Mouse (Mus musculus): ENCODE measurements around the gene 2410004B18Rik. TPM values are rescaled to one million over a fixed set of nuclear protein-coding genes. Genes with fewer than 3 reads are reported as not detected.
A peak's percentile ranks its signal among the peaks of the same experiment; 100 is the strongest.

2410004B18Rik gene
- polyA plus RNA-seq, 1 experiment from 2014 or later, result 63.0 TPM

DNA sequence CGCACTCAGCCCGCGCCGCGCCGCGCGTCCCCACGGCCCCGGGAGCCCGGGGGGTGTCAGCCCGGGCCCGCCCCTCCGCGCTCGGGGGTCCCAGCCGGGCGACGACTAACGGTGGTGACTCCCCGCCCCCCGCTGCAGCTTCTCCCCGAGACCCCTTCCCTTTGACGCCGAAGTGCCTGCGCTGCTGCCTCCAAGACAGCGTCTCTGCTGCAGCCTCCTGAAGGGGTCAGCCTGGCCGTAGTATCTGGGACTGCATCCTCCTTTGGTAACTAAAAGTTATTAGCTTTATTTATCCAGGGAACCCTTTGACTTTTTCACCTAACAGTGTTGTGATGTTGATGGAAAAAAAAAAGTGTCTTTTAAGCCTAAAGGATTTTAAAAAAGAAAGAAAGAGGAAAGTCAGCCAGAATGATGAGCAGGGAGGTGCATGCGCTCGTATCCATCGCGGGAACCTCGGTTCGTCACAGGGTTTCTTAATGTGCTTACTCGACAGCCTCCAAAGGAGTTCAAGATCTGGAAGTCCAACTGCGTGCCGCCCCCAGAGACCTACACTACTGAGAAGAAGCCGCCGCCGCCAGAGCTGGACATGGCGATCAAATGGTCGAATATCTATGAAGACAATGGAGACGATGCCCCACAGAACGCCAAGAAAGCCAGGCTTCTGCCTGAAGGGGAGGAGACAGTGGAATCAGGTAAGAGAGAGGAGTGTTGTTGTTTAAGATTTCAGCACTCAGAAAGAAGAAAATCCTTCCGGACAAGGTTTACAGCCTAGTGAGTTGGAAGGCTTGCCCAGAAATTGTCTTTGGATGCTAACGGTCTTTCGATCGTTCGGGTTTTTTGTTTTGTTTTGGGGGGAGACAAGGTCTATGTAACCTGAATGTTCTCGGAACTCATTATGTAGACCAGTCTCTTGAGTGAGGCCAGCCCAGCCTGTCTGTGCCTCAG lies 863 bp downstream of the 2410004B18Rik start:
- Histone ChIP-seq H3K9me3 (no peaks in the 10 kb centered on the region), H3K9ac (peak overlapping the region; percentile 93), H3K4me3 (replicated peaks) (peak overlapping the region; percentile 94), H3K27ac (peak overlapping the region; percentile 80), H3K4me2 (peak overlapping the region; percentile 64), H3K36me3 (replicated peaks) (peaks cover 24% of the 10 kb centered on the region), H3K4me1 (peaks cover 21% of the 10 kb centered on the region), H3K27me3 (no peaks in the 10 kb centered on the region)
- peak; percentile 27 for ATAC-seq (ENCODE audit: low FRiP score)
- 26% methylated on average over 37 of the region's 50 CpGs for WGBS

DNA sequence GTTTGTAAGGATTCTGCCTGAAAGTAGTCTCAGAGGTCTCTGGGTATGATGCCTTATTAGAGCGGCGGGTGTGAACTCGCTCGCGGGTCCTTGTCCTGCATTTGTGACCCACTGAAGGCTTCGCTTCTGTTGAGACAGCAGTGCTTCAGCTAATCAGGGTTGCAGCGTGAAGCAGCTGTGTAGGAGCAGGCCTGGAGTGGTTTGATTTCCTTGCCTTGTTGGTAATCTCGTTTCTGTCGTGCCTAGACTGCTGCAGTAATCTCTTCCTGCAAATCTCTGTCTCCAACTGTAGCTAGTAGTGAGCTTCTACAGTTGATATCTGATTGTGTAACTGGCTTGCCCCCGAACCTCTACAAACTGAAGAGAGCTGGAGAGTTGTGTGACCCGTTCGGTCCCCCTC lies 1.6 kb downstream of the 2410004B18Rik start:
- no peaks in the 10 kb centered on the region for H3K9me3 ChIP-seq
- peak overlapping the region; percentile 64 for H3K4me2 ChIP-seq
- no peak for ATAC-seq (ENCODE audit: low FRiP score)
- H3K9ac ChIP-seq, result peak overlapping the region; percentile 93; the same call in 1 of the 2 replicates
- H3K27me3 ChIP-seq, result no peaks in the 10 kb centered on the region
- H3K4me3 ChIP-seq (replicated peaks), result peak overlapping the region; percentile 94
- H3K36me3 ChIP-seq (replicated peaks), result peaks cover 27% of the 10 kb centered on the region
- WGBS, result 89% methylated on average over 12 of the region's 12 CpGs
- H3K4me1 ChIP-seq, result peaks cover 21% of the 10 kb centered on the region
- H3K27ac ChIP-seq, result no peak overlapping the region

DNA sequence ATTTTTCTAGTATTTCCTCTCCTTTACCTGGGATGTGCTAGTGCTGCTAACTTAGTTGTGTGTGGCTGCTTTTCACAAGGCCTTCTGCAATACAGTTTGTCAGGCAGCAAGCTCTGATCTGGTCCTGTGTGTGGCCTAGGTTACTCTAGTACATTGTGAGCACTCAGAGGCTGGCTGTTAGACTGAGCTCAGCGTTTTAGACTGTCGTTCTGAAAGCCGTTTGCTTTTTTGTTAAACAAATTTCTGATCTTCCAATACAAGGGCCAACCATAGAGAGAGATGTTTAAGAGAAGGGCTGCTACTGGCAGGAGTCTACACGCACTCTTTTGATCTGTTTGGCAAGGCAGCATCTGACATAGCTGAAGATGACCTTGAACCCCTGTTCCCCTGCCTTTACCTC lies 2.2 kb downstream of the 2410004B18Rik start:
- WGBS, result 89% methylated on average over 4 of the region's 4 CpGs
- Histone ChIP-seq H3K36me3 (replicated peaks) (peaks cover 32% of the 10 kb centered on the region), H3K9ac (no peak overlapping the region)

DNA sequence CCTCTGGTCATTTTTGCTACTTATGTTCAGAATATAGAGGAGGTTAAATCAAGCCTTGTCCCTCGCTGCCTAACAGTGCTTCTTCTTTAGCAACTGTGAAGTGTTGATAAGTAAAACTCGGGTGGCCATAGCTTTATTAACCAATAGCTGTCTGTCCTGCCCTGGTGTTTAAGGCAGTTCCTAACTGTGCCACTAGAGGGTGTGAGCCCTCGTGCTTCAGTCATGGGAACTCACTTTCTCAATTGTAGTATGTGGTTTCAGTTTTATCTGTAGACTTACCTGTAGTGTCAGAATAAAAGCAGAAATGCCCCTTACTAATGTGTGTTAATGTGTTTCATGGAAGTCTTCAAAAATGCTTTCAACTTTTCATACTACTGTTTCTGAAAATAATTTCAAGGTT lies 4.2 kb downstream of the 2410004B18Rik start:
- ATAC-seq (ENCODE audit: low FRiP score), result no peak
- H3K4me1 ChIP-seq, result peaks cover 21% of the 10 kb centered on the region
- H3K9me3 ChIP-seq, result no peaks in the 10 kb centered on the region

More for the DNA sequence above, 2.2 kb downstream of the 2410004B18Rik start:
- H3K27me3 ChIP-seq, result no peaks in the 10 kb centered on the region
- H3K4me1 ChIP-seq, result peaks cover 21% of the 10 kb centered on the region
- no peak overlapping the region for H3K4me3 ChIP-seq (replicated peaks)
- H3K27ac ChIP-seq, result no peak overlapping the region
- no peak for ATAC-seq (ENCODE audit: low FRiP score)
- 0 out of 2 replicates have a peak overlapping the region, but pooled peaks have one; percentile 64 for H3K4me2 ChIP-seq
- no peaks in the 10 kb centered on the region for H3K9me3 ChIP-seq

DNA sequence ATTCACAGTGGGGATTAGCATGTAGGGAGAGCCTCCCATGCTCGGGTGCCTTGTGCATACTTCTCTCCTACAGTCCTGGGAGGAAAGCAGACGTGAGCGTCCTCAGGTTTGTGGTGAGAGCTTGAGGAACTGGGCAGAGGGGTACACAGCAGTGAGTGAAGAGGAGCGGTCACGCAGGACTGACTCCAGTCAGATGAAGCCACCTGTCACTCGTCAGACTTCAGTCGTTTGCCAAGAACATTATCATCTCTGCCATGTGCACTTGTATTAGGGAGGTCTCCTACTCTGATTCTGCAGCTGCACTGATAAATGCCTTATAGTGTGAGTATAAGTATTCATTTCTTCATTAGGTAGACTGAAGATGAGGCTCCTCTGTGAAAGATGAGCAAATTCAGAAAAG lies 6.5 kb downstream of the 2410004B18Rik start:
- 86% methylated on average over 7 of the region's 7 CpGs for WGBS
- no peak overlapping the region for H3K4me3 ChIP-seq (replicated peaks)
- no peak for ATAC-seq (ENCODE audit: low FRiP score)
- no peaks in the 10 kb centered on the region for H3K9me3 ChIP-seq
- H3K9ac ChIP-seq, result no peak overlapping the region
- H3K36me3 ChIP-seq (replicated peaks), result peaks cover 36% of the 10 kb centered on the region
- H3K4me1 ChIP-seq, result peaks cover 8% of the 10 kb centered on the region
- H3K4me2 ChIP-seq, result no peak overlapping the region
- H3K27ac ChIP-seq, result no peak overlapping the region
- peaks cover 2% of the 10 kb centered on the region; the same call in 1 of the 2 replicates for H3K27me3 ChIP-seq

More for the DNA sequence above, 4.2 kb downstream of the 2410004B18Rik start:
- Histone ChIP-seq H3K9ac (no peak overlapping the region), H3K4me3 (replicated peaks) (no peak overlapping the region), H3K27ac (no peak overlapping the region), H3K27me3 (no peaks in the 10 kb centered on the region), H3K36me3 (replicated peaks) (peaks cover 36% of the 10 kb centered on the region), H3K4me2 (no peak overlapping the region)
- 21% methylated on average over 3 of the region's 3 CpGs for WGBS

DNA sequence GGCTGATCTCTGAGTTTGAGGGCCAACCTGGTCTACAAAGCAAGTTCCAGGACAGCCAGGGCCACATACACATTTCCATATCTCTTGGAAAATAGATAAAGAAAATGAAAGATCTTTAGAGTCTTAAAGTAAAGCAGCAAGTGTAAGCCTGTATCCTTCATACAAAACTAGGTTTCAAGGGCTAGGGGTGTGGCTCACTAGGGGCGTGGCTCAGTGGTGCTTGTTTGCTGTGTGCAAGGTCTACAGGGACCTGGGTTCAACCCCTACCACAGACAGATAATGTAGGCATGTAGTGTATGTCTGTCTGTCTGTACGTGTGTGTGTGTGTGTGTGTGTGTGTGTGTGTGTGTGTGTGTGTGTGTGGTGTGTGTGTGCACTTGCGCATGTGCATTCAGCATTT lies 8.1 kb downstream of the 2410004B18Rik start:
- Histone ChIP-seq H3K4me3 (replicated peaks) (no peak overlapping the region), H3K9me3 (no peaks in the 10 kb centered on the region), H3K27me3 (peaks cover 11% of the 10 kb centered on the region), H3K36me3 (replicated peaks) (peaks cover 24% of the 10 kb centered on the region), H3K4me1 (peaks cover 5% of the 10 kb centered on the region), H3K27ac (no peak overlapping the region), H3K9ac (no peak overlapping the region), H3K4me2 (no peak overlapping the region)
- WGBS, result 94% methylated on average over 3 of the region's 3 CpGs
- no peak for ATAC-seq (ENCODE audit: low FRiP score)

DNA sequence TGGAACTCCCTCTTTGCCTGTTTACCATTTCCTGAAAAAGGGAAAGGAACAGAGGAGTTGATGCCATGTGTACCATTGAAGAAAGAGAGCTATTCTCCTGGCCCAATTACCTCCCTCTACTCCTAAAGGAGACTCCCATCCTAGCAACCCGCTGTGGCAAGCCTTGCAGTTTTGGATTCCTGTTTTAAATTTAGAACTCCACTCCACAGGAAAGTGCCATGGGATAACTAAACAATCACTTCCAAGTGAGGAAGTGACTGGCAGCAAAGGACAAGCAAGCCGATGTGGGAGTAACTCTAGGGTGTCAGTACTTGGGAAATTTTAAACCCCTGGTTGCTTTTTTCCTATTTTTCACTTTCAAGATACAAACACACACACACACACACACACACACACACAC lies 8.8 kb downstream of the 2410004B18Rik start:
- Histone ChIP-seq H3K4me3 (replicated peaks) (no peak overlapping the region), H3K9ac (no peak overlapping the region), H3K27ac (no peak overlapping the region), H3K4me1 (peaks cover 5% of the 10 kb centered on the region), H3K36me3 (replicated peaks) (peaks cover 16% of the 10 kb centered on the region), H3K9me3 (no peaks in the 10 kb centered on the region), H3K4me2 (no peak overlapping the region), H3K27me3 (peaks cover 19% of the 10 kb centered on the region)
- no peak for ATAC-seq (ENCODE audit: low FRiP score)
- WGBS, result 65% methylated on average over 2 of the region's 2 CpGs

DNA sequence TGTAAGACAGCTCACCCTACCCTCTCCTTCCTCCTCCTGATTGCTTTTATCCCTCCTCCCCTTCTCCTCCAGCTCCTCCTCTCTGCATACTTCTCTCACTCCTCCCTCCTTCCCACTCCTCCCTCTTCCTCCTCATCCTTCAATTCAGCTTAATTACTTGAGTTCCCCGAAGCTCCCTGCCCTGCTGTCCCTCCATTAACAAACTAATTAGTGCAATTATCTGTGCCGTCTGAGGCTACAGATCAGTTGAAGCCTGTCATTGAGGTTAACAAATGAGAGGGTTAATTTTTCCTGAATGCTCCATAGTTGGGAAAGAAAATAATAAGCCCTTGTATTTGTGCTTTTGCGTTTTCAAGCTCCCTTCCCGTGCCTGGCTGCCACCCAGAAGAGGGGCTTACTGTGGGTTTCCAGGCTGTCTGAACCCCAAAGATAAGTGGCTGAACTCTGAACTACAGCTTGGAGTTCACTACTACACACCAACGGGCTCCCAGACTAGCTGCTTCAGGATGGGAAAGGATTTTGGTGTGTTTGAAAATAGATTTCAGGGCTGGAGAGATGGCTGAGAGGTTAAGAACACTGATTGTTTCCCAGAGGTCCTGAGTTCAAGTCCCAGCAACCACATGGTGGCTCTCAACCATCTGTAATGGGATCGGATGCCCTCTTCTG lies 9.9 kb downstream of the 2410004B18Rik start:
- peaks cover 16% of the 10 kb centered on the region for H3K36me3 ChIP-seq (replicated peaks)
- H3K9me3 ChIP-seq, result no peaks in the 10 kb centered on the region
- no peak overlapping the region for H3K4me3 ChIP-seq (replicated peaks)
- peaks cover 22% of the 10 kb centered on the region for H3K27me3 ChIP-seq
- no peak overlapping the region for H3K4me2 ChIP-seq
- no peak overlapping the region for H3K9ac ChIP-seq
- ATAC-seq (ENCODE audit: low FRiP score), result peak; percentile 68
- H3K27ac ChIP-seq, result no peak overlapping the region
- WGBS, result 26% methylated on average over 6 of the region's 6 CpGs
- H3K4me1 ChIP-seq, result peaks cover 5% of the 10 kb centered on the region

DNA sequence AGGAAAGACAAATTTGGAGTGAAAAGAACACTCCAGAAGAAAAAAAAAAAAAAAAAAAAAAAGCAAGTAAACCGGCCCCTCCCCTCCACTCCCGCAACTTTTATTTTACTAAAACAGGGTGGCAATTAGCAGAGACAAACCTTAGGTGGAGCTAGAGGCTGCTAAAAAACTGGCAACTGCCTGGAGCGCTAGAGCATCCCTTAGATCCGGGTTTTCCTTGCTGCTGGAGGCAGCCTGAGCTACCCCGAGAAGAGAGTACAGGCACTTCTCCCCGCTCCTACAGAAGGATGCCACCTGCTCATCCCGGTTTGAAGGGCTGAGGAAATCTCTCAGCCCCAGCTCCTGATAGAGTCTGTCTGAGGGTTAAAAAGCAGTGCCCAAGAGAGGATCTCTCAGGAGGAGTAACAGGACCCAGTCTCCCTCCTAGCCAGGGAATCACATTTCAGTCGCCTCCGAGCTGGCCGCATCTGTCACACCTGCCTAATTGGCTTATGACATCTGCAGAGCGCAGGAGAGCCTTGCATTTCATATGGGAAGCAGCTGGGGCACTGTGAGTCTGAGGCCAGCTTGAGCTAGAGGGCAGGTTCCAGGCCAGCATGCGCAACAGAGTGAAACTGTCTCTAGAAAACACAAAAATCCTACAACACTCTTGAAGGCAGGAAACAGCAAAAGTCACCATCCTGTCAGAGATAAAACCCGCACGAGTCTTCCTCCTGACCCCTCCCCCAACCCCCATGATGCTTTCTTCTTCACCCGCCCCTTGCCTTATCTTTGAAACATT lies 12.4 kb downstream of the 2410004B18Rik start:
- Histone ChIP-seq H3K4me3 (replicated peaks) (peak overlapping the region; percentile 7; the same call in 1 of the 2 replicates), H3K4me2 (peak overlapping the region; percentile 44), H3K9me3 (no peaks in the 10 kb centered on the region), H3K4me1 (peaks cover 5% of the 10 kb centered on the region), H3K9ac (no peak overlapping the region), H3K36me3 (replicated peaks) (peaks cover 1% of the 10 kb centered on the region), H3K27me3 (peaks cover 22% of the 10 kb centered on the region), H3K27ac (no peak overlapping the region)
- peak; percentile 74 for ATAC-seq (ENCODE audit: low FRiP score)
- 8% methylated on average over 15 of the region's 15 CpGs for WGBS

DNA sequence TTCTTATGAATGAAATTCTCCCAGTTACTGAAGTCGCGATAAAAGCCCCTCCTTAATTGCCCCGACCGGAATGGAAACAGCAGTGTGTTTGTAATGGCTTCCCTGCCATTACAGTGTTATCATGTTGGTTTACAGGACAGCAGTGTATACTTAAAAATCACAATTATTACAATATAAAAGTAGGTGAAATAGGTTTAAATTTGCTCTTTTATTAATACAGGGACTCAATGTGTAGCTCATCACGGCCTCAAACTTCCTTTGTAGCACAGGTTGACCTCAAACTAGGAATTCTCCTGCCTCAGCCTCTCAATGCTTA lies 13.0 kb downstream of the 2410004B18Rik start:
- no peak overlapping the region for H3K4me3 ChIP-seq (replicated peaks)
- no peak overlapping the region for H3K9ac ChIP-seq
- H3K9me3 ChIP-seq, result no peaks in the 10 kb centered on the region
- H3K27ac ChIP-seq, result no peak overlapping the region
- ATAC-seq (ENCODE audit: low FRiP score), result no peak
- H3K4me1 ChIP-seq, result peaks cover 5% of the 10 kb centered on the region
- peaks cover 22% of the 10 kb centered on the region for H3K27me3 ChIP-seq
- WGBS, result 46% methylated on average over 5 of the region's 5 CpGs
- H3K36me3 ChIP-seq (replicated peaks), result no peaks in the 10 kb centered on the region; the same call in 1 of the 2 replicates
- no peak overlapping the region for H3K4me2 ChIP-seq

DNA sequence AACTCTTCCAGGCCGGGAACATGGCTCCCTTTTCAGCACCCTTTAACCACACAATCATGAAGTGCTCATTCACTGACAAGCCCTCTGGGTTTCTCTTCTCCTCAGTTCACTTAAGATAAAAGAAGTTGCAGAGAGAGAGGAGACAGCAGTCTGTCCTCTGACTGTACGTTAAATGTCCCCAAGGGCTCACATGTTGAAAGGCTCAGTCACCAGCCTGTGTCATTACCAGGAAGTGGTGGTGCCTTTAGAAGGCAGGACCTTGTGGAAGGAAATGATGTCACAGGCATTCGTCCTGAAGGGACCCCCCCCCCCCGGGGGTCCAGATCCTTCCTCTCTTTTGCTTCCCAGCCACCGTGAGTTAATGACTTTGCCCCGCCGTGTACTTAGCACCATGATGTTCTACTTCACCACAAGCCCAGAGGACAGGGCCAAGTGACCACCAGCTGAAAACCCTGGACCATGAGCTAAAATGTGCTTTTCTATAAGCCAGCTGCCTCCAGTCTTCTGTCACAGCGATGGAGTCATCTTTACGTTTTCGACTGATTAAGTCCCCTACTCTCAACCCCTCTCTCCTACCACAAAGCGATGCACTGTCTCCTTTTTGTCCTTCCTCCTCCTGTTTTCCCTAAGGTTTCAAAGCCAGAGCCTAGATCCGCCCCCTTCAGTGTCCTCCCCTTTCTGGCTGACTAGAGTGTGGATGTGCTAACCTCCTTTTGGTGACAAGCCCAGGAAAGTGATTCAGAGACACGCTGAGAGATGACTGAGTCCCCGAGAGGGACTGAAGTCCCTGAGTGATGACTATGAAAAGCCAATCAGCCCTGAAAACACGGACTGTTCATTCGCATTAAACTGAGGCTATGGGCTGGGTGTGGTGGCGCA lies 13.7 kb downstream of the 2410004B18Rik start:
- no peaks in the 10 kb centered on the region for H3K9me3 ChIP-seq
- no peak overlapping the region for H3K27ac ChIP-seq
- no peak overlapping the region for H3K4me2 ChIP-seq
- 79% methylated on average over 17 of the region's 17 CpGs for WGBS
- H3K9ac ChIP-seq, result no peak overlapping the region
- H3K36me3 ChIP-seq (replicated peaks), result no peaks in the 10 kb centered on the region
- no peak overlapping the region for H3K4me3 ChIP-seq (replicated peaks)
- no peak for ATAC-seq (ENCODE audit: low FRiP score)
- peaks cover 22% of the 10 kb centered on the region for H3K27me3 ChIP-seq
- H3K4me1 ChIP-seq, result peaks cover 5% of the 10 kb centered on the region
